Mouse (Mus musculus): ENCODE results near the gene Lsm11. TPM values are rescaled to one million over a fixed set of nuclear protein-coding genes. Genes with fewer than 3 reads are reported as not detected.

Gene Lsm11
- polyA plus RNA-seq, 1 experiment from 2014 or later: 11.0 TPM

DNA sequence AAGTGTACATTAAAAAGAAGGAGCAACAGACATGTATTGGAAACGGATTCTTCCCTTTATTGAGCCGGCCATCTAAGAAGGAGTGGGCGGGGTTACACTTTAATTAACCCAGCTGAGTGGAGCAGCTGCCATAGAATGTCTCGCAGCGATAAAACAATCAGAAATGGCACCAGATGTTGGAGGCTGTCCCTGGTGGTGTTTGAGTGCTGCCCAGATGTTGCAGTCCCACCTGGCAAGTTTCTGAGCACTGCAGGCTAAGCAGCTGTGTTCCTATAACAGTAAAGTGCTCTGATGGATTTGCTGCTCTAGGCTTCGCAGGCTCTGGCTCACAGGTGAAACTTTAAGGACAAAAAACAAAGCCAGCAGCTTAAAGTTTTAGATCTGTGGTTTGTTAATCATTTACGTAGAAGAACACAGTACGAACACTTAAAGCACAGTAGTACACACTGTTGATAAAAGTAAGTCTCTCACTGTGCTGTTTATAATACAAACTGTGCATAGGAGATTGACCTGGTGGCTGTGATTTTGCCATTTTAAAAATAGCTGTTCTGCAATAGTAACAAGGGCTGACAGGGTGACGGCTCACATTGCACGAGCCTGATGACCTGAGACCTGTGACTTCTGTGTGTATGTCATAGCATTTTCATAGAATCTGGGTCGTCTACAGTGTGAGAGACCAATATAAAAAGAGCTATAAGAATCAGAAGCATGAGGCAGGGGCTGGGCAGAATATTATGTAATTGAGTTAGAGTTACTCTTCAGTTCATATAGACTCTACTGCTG lies 44.3 kb downstream of the Lsm11 start:
- Histone ChIP-seq H3K9me3 (no peaks in the 10 kb centered on the region), H3K4me1 (no peaks in the 10 kb centered on the region), H3K36me3 (peaks cover 20% of the 10 kb centered on the region), H3K4me3 (no peak overlapping the region), H3K27ac (no peak overlapping the region), H3K9ac (no peak overlapping the region), H3K4me2 (replicated peaks) (no peak overlapping the region), H3K27me3 (no peaks in the 10 kb centered on the region)
- 70% methylated on average over 11 of the region's 11 CpGs for WGBS
- ATAC-seq (ENCODE audit: insufficient number of reproducible peaks, insufficient read depth, low FRiP score, low TSS enrichment): no peak

DNA sequence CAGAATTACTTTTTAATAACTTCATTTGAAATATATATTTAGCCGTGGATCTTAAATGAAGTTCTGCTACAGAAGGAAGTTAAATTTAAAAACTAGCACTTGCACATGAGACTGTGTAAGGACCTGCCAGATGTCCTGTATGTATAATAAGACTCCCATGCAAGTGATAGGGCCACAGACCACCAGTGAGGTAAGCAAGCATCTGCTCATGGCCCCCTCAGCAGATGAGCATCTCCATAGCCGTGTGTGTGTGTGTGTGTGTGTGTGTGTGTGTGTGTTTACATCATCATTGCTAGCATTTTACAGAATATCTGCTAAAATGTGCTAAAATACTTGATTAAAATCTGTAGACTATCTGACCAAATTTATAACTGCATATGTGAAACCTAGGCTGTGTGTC lies 47.3 kb downstream of the Lsm11 start:
- peaks cover 37% of the 10 kb centered on the region for H3K36me3 ChIP-seq
- WGBS: 82% methylated on average over 2 of the region's 2 CpGs

DNA sequence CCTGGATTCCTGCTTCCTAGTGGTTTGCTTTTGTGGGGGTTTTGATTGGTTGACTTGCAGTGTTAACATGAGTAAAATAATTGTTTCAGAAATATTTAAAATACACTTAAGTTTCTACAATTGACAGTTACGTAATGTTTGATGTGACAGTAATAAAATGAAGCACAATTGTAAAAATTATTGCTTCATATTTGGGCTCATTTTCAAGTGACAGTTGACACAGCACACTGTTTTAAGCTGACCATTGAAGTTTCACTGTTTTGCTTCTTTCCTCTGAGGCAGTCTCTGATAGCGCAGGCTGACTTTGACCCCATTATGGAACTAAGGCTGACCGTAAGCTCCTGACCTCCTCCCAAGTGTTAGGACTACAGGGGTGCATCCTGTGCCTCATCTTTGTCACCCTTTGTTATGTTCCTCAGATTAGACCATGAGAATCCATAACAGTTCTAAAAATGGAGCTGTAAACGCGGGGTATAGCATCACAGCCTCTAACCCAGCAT lies 51.8 kb downstream of the Lsm11 start:
- no peak for ATAC-seq (ENCODE audit: insufficient number of reproducible peaks, insufficient read depth, low FRiP score, low TSS enrichment)
- 97% methylated on average over 5 of the region's 5 CpGs for WGBS
- H3K9me3 ChIP-seq: no peaks in the 10 kb centered on the region

More for the DNA sequence above, 47.3 kb downstream of the Lsm11 start:
- Histone ChIP-seq H3K27me3 (no peaks in the 10 kb centered on the region), H3K27ac (no peak overlapping the region), H3K9me3 (no peaks in the 10 kb centered on the region), H3K4me2 (replicated peaks) (no peak overlapping the region), H3K4me1 (no peaks in the 10 kb centered on the region), H3K9ac (no peak overlapping the region), H3K4me3 (no peak overlapping the region)
- no peak for ATAC-seq (ENCODE audit: insufficient number of reproducible peaks, insufficient read depth, low FRiP score, low TSS enrichment)

DNA sequence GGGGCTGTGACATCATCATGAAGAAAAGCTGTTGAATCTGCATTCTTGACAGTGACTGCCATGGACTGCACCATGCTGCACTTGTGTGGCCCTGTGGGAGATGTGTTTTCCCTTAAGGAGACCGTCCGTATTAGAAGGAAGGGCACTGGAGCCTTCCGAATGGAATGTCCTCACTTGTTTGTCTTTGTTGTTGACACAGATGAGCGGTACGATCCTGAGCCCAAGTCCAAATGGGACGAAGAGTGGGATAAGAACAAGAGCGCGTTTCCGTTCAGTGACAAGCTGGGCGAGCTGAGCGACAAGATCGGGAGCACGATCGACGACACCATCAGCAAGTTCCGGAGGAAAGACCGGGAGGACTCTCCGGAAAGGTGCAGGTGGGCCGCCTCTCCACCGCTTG lies 54.3 kb downstream of the Lsm11 start:
- no peak overlapping the region for H3K27ac ChIP-seq
- no peaks in the 10 kb centered on the region for H3K9me3 ChIP-seq
- no peak overlapping the region for H3K4me3 ChIP-seq
- no peak for ATAC-seq (ENCODE audit: insufficient number of reproducible peaks, insufficient read depth, low FRiP score, low TSS enrichment)
- no peaks in the 10 kb centered on the region for H3K4me1 ChIP-seq
- H3K9ac ChIP-seq: no peak overlapping the region
- H3K4me2 ChIP-seq (replicated peaks): no peak overlapping the region
- peaks cover 82% of the 10 kb centered on the region for H3K36me3 ChIP-seq
- H3K27me3 ChIP-seq: no peaks in the 10 kb centered on the region
- 90% methylated on average over 20 of the region's 20 CpGs for WGBS

More for the DNA sequence above, 51.8 kb downstream of the Lsm11 start:
- H3K27me3 ChIP-seq: no peaks in the 10 kb centered on the region
- no peak overlapping the region for H3K4me2 ChIP-seq (replicated peaks)
- H3K27ac ChIP-seq: no peak overlapping the region
- no peaks in the 10 kb centered on the region for H3K4me1 ChIP-seq
- no peak overlapping the region for H3K9ac ChIP-seq
- H3K4me3 ChIP-seq: no peak overlapping the region
- H3K36me3 ChIP-seq: peaks cover 74% of the 10 kb centered on the region

DNA sequence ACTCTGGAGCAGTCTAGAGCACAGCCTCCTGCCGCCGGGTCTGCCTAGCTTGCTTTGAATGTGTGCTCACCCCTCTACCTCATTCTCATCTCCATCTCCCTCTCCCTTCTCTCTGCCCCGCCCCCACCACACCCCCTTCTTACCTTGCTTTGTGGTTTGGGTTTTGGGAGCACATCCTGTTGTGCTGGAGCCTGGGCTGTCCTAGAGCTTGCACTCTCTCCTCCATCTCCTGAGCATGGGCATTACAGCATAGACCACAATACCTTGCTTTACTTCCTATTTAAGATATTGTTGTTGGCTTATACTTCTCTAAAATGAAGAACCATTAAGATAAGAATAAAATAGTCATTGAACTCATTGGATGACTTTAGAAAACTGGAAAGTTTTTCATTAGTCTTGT lies 54.8 kb downstream of the Lsm11 start:
- H3K36me3 ChIP-seq: peaks cover 80% of the 10 kb centered on the region

DNA sequence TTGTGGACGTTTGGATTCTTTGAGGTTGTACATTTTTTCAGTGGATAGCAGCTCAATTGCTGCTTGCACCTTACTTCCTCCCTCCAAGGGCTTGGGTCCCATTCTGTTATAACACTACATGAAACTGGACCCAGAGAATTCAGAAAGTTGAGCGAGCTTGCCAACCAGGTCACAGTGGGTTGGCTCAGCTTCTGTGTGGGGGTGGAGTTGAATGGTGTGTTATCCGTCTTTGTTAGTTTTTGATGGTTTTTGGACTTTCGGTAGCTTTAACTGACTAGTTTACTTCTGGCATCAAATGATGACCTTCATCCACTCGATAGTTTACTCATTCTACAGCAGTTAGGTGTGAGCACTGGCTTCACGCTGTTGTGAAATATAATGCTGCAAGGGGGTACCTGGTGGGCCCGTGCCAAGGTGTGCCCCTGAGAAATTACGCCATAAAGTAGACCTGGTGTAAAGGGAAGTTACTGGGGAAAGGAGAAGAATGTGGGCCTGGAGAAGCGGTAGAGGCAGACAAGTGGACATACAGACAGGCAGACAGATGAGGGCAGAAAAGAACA lies 56.2 kb downstream of the Lsm11 start:
- H3K27me3 ChIP-seq: no peaks in the 10 kb centered on the region

More for the DNA sequence above, 54.8 kb downstream of the Lsm11 start:
- Histone ChIP-seq H3K9ac (no peak overlapping the region), H3K27me3 (no peaks in the 10 kb centered on the region), H3K4me2 (replicated peaks) (no peak overlapping the region), H3K9me3 (no peaks in the 10 kb centered on the region), H3K27ac (no peak overlapping the region), H3K4me3 (no peak overlapping the region), H3K4me1 (no peaks in the 10 kb centered on the region)
- WGBS: 83% methylated on average over 3 of the region's 3 CpGs
- ATAC-seq (ENCODE audit: insufficient number of reproducible peaks, insufficient read depth, low FRiP score, low TSS enrichment): no peak

DNA sequence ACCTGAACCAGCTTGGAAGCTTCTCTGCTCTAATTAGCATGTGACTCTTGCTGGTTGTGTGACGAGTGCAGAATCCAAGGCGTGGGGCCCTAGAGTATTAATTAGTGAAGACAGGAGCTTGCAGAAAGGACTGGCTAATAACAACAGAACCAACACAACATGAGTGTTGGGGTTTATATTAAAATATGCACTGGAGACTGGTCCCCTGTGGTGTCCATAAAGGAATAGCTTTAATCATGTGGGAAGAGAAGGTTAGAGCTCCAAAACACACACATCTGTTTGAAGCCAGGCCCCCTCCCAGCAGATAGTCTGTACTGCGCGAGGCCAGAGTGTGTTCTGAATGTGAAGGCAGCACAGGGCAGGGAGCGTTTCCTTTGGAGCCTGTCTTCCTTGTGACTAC lies 58.1 kb downstream of the Lsm11 start:
- Histone ChIP-seq H3K9ac (no peak overlapping the region), H3K9me3 (no peaks in the 10 kb centered on the region), H3K4me1 (peaks cover 12% of the 10 kb centered on the region; the same call in 1 of the 2 replicates), H3K27ac (no peak overlapping the region), H3K36me3 (peaks cover 59% of the 10 kb centered on the region), H3K4me3 (no peak overlapping the region), H3K27me3 (no peaks in the 10 kb centered on the region), H3K4me2 (replicated peaks) (no peak overlapping the region)
- WGBS: 90% methylated on average over 5 of the region's 5 CpGs
- no peak for ATAC-seq (ENCODE audit: insufficient number of reproducible peaks, insufficient read depth, low FRiP score, low TSS enrichment)

More for the DNA sequence above, 56.2 kb downstream of the Lsm11 start:
- H3K9ac ChIP-seq: no peak overlapping the region
- no peaks in the 10 kb centered on the region for H3K9me3 ChIP-seq
- H3K4me3 ChIP-seq: no peak overlapping the region
- no peak overlapping the region for H3K4me2 ChIP-seq (replicated peaks)
- H3K27ac ChIP-seq: no peak overlapping the region
- H3K36me3 ChIP-seq: peaks cover 70% of the 10 kb centered on the region
- WGBS: 90% methylated on average over 9 of the region's 9 CpGs
- H3K4me1 ChIP-seq: peaks cover 2% of the 10 kb centered on the region; the same call in 1 of the 2 replicates
- no peak for ATAC-seq (ENCODE audit: insufficient number of reproducible peaks, insufficient read depth, low FRiP score, low TSS enrichment)

DNA sequence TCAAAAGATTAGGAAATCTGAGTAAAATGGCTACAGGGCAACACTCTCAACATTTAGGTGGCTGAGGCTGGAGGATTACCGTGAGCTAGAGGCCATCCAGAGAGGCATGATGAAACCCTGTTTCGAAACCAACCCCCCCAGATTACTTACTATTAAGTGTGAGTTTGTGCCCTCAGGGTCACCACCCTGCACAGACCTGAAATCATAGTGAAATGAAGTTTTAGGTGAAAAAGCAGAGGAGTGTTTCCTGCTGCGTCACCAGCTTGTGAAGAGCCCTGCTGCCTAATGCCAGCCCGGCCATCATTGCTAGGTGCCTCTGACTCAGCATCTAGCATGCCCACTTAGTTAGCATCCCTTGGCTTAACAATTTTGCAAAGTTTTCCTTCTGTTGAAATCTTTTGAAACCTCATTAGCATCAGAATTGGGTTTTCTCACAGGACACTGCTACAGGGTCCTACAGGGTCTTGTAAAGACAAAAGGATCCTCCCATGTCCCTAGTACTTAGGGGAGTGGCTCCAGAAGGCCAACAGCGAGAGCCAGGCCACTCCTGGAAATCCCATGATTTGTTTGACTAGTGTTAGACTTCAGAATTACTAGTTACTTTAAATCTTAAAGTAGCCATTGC lies 59.0 kb downstream of the Lsm11 start:
- no peak overlapping the region for H3K4me2 ChIP-seq (replicated peaks)
- no peak overlapping the region for H3K27ac ChIP-seq
- WGBS: 77% methylated on average over 5 of the region's 5 CpGs
- peaks cover 15% of the 10 kb centered on the region for H3K4me1 ChIP-seq
- no peaks in the 10 kb centered on the region for H3K27me3 ChIP-seq
- peaks cover 51% of the 10 kb centered on the region for H3K36me3 ChIP-seq
- H3K4me3 ChIP-seq: no peak overlapping the region
- no peak for ATAC-seq (ENCODE audit: insufficient number of reproducible peaks, insufficient read depth, low FRiP score, low TSS enrichment)
- no peak overlapping the region for H3K9ac ChIP-seq
- H3K9me3 ChIP-seq: no peaks in the 10 kb centered on the region

DNA sequence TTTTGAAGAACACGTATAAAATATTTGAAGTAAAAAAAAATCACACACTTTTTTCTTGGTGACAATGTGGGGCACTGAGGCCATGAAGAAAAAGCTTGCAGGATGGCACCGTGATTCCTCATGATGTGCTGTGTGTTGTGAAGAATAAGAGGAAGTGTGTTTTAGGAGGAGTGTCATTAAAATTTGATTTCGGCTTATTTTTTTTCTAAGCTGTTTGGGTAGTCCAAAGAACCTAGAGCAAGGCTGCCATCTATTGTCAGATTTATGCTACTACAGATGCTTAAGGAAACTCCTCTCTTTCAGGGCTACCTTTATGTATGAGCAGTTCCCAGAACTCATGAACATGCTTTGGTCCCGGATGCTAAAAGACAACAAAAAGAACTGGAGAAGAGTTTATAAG lies 60.7 kb downstream of the Lsm11 start:
- Histone ChIP-seq H3K9me3 (no peaks in the 10 kb centered on the region), H3K4me1 (peaks cover 21% of the 10 kb centered on the region)
- WGBS: 63% methylated on average over 4 of the region's 4 CpGs

DNA sequence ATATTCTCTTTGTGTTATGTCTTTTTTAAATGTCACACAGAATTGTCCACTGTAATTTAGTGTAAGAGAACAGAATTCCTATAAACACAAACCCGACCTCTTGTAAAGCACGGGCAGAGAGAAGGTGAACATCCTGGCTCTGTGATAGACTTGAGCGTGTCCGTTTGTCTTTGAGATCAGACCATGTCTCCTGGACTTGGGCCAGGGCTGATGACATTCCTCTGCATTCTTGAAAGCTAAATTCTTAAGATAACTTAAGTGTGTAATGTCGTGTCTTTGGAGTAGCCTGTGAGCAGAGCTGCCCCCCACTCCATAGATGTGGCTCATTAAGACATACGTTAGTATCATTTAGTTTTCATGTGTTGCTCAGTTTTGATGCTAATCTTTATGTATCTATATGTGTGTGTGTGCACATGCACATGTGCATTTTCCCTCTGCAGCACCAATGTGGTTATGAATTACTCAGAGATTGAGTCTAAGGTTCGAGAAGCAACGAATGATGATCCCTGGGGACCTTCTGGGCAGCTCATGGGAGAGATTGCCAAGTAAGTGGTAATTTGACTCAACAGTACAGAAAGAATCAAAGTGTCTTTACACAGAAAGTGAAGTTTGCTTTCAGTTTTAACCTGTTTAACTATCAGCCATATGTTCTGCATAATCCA lies 61.3 kb downstream of the Lsm11 start:
- no peak for ATAC-seq (ENCODE audit: insufficient number of reproducible peaks, insufficient read depth, low FRiP score, low TSS enrichment)
- no peak overlapping the region for H3K27ac ChIP-seq
- H3K36me3 ChIP-seq: peaks cover 31% of the 10 kb centered on the region
- H3K9ac ChIP-seq: no peak overlapping the region
- H3K4me3 ChIP-seq: no peak overlapping the region
- no peaks in the 10 kb centered on the region for H3K27me3 ChIP-seq
- H3K4me1 ChIP-seq: peaks cover 21% of the 10 kb centered on the region
- no peaks in the 10 kb centered on the region for H3K9me3 ChIP-seq
- no peak overlapping the region for H3K4me2 ChIP-seq (replicated peaks)
- WGBS: 52% methylated on average over 8 of the region's 8 CpGs

More for the DNA sequence above, 60.7 kb downstream of the Lsm11 start:
- no peak for ATAC-seq (ENCODE audit: insufficient number of reproducible peaks, insufficient read depth, low FRiP score, low TSS enrichment)
- H3K4me3 ChIP-seq: no peak overlapping the region
- no peak overlapping the region for H3K4me2 ChIP-seq (replicated peaks)
- no peak overlapping the region for H3K27ac ChIP-seq
- H3K9ac ChIP-seq: no peak overlapping the region
- H3K36me3 ChIP-seq: peaks cover 37% of the 10 kb centered on the region
- H3K27me3 ChIP-seq: no peaks in the 10 kb centered on the region

DNA sequence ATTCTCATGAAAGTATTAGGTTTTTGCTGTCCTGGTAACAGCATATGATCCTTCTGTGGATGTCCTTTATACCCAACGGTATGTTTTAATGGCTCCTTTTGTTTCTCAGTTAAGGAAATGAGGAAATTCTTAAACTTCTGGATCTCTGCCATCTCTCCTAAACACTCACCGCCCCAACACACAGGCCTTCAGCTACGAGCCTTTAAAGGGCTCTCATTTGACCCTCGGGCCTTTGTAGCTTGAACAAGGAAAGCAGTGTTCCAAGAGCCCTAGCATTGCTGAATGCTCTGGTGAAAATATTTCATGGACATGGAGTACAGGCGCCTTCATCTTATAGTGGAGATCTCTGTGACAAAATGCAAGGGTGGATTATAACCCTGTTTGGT lies 63.1 kb downstream of the Lsm11 start:
- H3K4me3 ChIP-seq: no peak overlapping the region
- no peak overlapping the region for H3K27ac ChIP-seq
- no peak for ATAC-seq (ENCODE audit: insufficient number of reproducible peaks, insufficient read depth, low FRiP score, low TSS enrichment)
- peaks cover 24% of the 10 kb centered on the region for H3K4me1 ChIP-seq
- H3K4me2 ChIP-seq (replicated peaks): no peak overlapping the region
- no peaks in the 10 kb centered on the region for H3K9me3 ChIP-seq
- H3K36me3 ChIP-seq: peaks cover 16% of the 10 kb centered on the region
- no peak overlapping the region for H3K9ac ChIP-seq
- 23% methylated on average over 5 of the region's 5 CpGs for WGBS
- H3K27me3 ChIP-seq: no peaks in the 10 kb centered on the region

Measured in embryonic facial prominence, embryonic 12.5 days (tissue).